Mouse (Mus musculus) hindbrain, embryonic 11.5 days (tissue): ENCODE measurements around the gene Tmprss12. TPM values are rescaled to one million over a fixed set of nuclear protein-coding genes. Genes with fewer than 3 reads are reported as not detected.
"Not testable (repeated sequence)": the region's sequence is repeated elsewhere in the genome, so short reads cannot be mapped to it uniquely, and the experiment has no call there.

Experiments used
- ATAC-seq: fragments of 200-750 bp; cut with Nextera tagmentation; 2 replicates; pipeline ENCODE4 v1.8.0; 2017; ENCODE audit warnings: mild to moderate bottlenecking, moderate TSS enrichment, moderate library complexity; ENCODE audit not compliant: low FRiP score
- DNase-seq: peaks from one replicate; pipeline ENCODE4 v3.0.0-alpha.2; 2015; ENCODE audit warnings: low spot score
- H3K27ac ChIP-seq: fragments of 300-500 bp; sonication (generic); 2 replicates; pipeline ENCODE4 v1.5.1; 2014; ENCODE audit warnings: mild to moderate bottlenecking, low read depth, low read length
- H3K27me3 ChIP-seq: fragments of 300-500 bp; sonication (generic); 2 replicates; pipeline ENCODE4 v1.6.1; 2014; ENCODE audit warnings: mild to moderate bottlenecking, low read length, moderate library complexity, mixed read lengths; ENCODE audit not compliant: control insufficient read depth, insufficient read depth
- H3K36me3 ChIP-seq: fragments of 300-500 bp; sonication (generic); 2 replicates; pipeline ENCODE4 v1.6.1; 2014; ENCODE audit warnings: mild to moderate bottlenecking, low read length, moderate library complexity, mixed read lengths; ENCODE audit not compliant: control insufficient read depth, insufficient read depth
- H3K4me1 ChIP-seq: fragments of 300-500 bp; sonication (generic); replicated peaks from 2 replicates; pipeline ENCODE4 v1.6.1; 2014; ENCODE audit warnings: low read length, mixed read lengths; ENCODE audit not compliant: control insufficient read depth, insufficient read depth
- H3K4me2 ChIP-seq: fragments of 300-500 bp; sonication (generic); replicated peaks from 2 replicates; pipeline ENCODE4 v1.6.1; 2014; ENCODE audit warnings: mild to moderate bottlenecking, low read depth, low read length
- H3K4me3 ChIP-seq: fragments of 300-500 bp; sonication (generic); 2 replicates; pipeline ENCODE4 v1.5.1; 2014; ENCODE audit warnings: low read depth, low read length
- H3K9ac ChIP-seq: fragments of 300-500 bp; sonication (generic); 2 replicates; pipeline ENCODE4 v1.6.1; 2014; ENCODE audit warnings: low read depth, low read length
- H3K9me3 ChIP-seq: fragments of 300-500 bp; sonication (generic); 2 replicates; pipeline ENCODE4 v1.6.1; 2016; ENCODE audit warnings: low read length; ENCODE audit not compliant: control insufficient read depth
- WGBS: fragments of 180-500 bp; shearing (Covaris S2); extraction: QIAGEN DNeasy Blood & Tissue Kit; methylation state at CpG from one replicate; pipeline ENCODE4 v1.1.7; 2014; 5-methylcytosine and 5-hydroxymethylcytosine counted together
- polyA plus RNA-seq: library from polyadenylated mRNA; unstranded; fragments of >200 nt; fragmentation: Nextera tagmentation; extraction: Ambion mirVana; gene quantifications from 2 replicates; pipeline ENCODE4 v1.2.1, GENCODE M21; 2014

The Tmprss12 gene
- polyA plus RNA-seq, 1 experiment from 2014 or later = not detected

DNA sequence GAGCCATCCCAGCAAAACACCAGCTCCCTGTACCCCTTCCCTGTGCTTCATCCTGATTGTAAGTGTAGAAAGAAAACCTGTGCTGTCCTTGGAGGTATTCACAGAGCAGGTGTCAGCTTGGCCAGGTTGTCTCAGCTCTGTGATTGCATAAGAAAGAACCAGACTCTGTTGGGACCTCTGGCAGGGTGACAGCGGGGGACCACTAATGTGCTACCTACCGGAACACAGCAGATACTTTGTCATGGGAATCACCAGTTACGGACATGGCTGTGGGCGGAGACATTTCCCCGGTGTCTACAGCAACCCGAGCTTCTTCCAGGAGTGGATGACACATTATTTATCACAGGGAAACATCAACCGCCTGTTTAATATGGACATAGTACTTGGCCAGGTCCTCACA is 11.7 kb downstream of the Tmprss12 start:
- no peak overlapping the region for H3K4me3 ChIP-seq
- H3K27me3 ChIP-seq = no peaks in the 10 kb centered on the region
- H3K9me3 ChIP-seq = no peaks in the 10 kb centered on the region
- no peaks in the 10 kb centered on the region for H3K4me1 ChIP-seq
- H3K4me2 ChIP-seq = no peak overlapping the region
- H3K27ac ChIP-seq = no peak overlapping the region
- ATAC-seq (no peak), DNase-seq (no peak)
- 67% methylated on average over 7 of the region's 7 CpGs for WGBS
- H3K9ac ChIP-seq = no peak overlapping the region
- no peaks in the 10 kb centered on the region for H3K36me3 ChIP-seq

DNA sequence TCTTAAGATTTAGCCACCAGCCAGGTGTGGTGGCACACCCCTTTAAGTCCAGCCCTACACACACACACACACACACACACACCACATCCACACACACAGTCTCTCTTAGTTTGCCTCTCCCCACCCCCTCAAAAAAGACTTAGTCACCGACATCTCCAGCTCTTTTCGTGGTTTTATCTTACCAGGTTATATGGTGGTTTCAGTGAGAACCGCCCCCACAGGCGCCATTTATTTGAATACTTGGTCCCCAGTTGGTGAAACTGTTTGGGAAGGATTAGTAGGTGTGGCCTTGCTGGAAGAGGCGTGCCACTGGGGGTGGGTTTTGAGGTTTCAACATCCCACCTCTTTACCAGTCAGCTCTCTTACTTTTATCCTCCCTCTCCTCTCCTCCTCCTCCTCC is 17.2 kb downstream of the Tmprss12 start:
- Histone ChIP-seq H3K27me3 (no peaks in the 10 kb centered on the region), H3K9ac (no peak overlapping the region), H3K9me3 (no peaks in the 10 kb centered on the region), H3K4me1 (no peaks in the 10 kb centered on the region), H3K4me2 (no peak overlapping the region), H3K27ac (no peak overlapping the region), H3K4me3 (no peak overlapping the region), H3K36me3 (no peaks in the 10 kb centered on the region)
- DNase-seq (no peak), ATAC-seq (no peak)
- WGBS = 86% methylated on average over 5 of the region's 5 CpGs

GRCm38 (mm10) chr15:100300499-100300898 is 19.9 kb downstream of the Tmprss12 start:
- H3K36me3 ChIP-seq = no peaks in the 10 kb centered on the region
- no peak overlapping the region for H3K4me2 ChIP-seq
- no peak for DNase-seq
- 83% methylated on average over 6 of the region's 6 CpGs for WGBS
- H3K27ac ChIP-seq = no peak overlapping the region
- no peak overlapping the region for H3K4me3 ChIP-seq
- no peak overlapping the region for H3K9ac ChIP-seq
- H3K27me3 ChIP-seq = no peaks in the 10 kb centered on the region
- H3K9me3 ChIP-seq = no peaks in the 10 kb centered on the region
- H3K4me1 ChIP-seq = no peaks in the 10 kb centered on the region
- ATAC-seq = no peak

- Histone ChIP-seq H3K27ac (no peak overlapping the region), H3K9ac (no peak overlapping the region), H3K27me3 (no peaks in the 10 kb centered on the region), H3K4me3 (no peak overlapping the region), H3K4me1 (no peaks in the 10 kb centered on the region), H3K4me2 (no peak overlapping the region), H3K36me3 (no peaks in the 10 kb centered on the region), H3K9me3 (no peaks in the 10 kb centered on the region)
- ATAC-seq (no peak), DNase-seq (no peak)
- WGBS = 75% methylated on average over 15 of the region's 15 CpGs
These were observed 20.9 kb downstream of the Tmprss12 start for GRCm38 (mm10) chr15:100301556-100301955.

DNA sequence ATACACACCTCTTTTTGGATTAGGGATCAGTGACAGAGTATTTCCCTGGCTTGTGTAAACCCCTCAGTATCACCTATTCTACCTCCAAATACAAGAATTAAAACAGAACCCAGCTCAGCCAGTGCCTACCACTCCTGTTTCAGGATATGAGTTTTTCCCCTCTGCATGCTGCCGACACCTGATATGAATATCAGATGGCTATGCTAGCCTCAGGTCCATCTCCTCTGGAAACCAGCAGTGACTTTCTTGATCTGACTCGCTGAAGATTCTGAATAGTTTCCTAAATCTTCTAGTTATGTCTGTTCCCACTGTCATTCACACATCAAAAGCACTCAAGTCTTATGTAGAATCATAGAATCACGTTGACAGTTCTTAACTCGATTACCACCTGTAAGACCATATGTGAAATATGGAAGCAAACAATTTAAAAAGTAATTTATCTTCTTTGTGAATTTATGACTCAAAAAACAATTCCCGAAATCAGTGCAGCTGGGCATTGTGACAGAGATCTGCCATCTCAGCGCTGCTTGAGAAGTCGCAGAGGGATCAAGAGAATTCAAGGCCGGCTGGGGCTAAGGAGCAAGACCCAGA is 22.9 kb downstream of the Tmprss12 start:
- Histone ChIP-seq H3K27ac (no peak overlapping the region), H3K36me3 (no peaks in the 10 kb centered on the region), H3K4me1 (no peaks in the 10 kb centered on the region), H3K9me3 (no peaks in the 10 kb centered on the region), H3K27me3 (no peaks in the 10 kb centered on the region), H3K9ac (no peak overlapping the region), H3K4me3 (no peak overlapping the region), H3K4me2 (no peak overlapping the region; the same call in 1 of the 2 replicates)
- WGBS = 57% methylated on average over 8 of the region's 8 CpGs
- ATAC-seq (no peak), DNase-seq (no peak)

DNA sequence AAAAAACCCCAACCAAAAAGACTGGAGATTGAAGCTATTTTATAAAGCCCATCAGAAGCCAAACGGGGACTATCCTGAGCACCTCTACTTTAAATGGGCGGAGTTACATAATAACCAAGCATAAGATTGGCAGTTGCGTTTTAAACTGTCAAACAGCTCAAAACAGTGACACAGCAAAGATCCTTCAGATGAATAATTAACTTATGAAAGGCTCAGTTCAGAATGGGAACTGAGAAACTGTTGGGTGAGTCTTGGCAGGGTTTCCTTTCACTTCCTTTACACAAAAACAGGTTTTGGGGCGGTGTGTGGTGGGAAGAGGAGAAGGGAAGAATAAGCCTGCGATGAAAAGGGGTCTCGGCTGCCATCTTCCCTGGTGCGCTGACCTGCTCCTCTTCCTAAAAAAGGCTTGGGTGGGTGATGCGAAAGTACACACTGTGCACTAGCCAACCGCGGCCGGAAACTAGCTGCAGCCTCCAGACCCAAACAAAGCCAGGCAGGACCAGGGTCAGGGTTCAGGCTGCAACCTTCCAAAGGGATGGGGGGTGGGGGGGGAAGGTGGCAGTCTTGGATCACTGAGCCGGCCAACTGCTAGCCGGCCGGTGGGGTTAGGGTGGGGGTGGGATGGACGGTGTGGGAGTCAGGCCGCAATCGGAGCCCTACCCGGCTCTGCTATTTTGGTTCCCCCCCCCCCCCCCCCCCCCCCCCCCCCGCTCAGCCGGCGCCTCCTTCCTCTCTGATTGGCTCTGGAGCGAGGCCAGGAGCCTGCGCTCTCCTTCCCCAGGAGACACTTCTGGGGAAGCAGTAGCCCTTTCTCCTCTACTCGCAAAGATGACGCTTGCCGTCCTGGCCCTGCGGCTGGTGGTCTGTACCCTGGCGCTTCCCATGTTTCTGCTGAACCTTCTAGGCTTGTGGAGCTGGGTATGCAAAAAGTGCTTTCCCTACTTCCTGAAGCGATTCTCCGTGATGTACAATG is 23.7 kb downstream of the Tmprss12 start, which contains the start of gene Mettl7a1:
Gene Mettl7a1, plus strand, starts transcription at position 122 of the 973 bp plus-strand sequence.
- H3K9me3 ChIP-seq = no peaks in the 10 kb centered on the region
- WGBS = 2% methylated on average over 24 of the region's 30 CpGs
- H3K9ac ChIP-seq = peak within 1 kb of the TSS; percentile 73
- no peaks in the 10 kb centered on the region for H3K4me1 ChIP-seq
- H3K27me3 ChIP-seq = no peaks in the 10 kb centered on the region
- peak; percentile 85 for ATAC-seq
- H3K4me2 ChIP-seq = peak within 1 kb of the TSS; percentile 65
- H3K4me3 ChIP-seq = peak within 1 kb of the TSS; percentile 47
- peak; percentile 75 for DNase-seq
- H3K27ac ChIP-seq = peak within 1 kb of the TSS; percentile 79
- no peaks in the 10 kb centered on the region for H3K36me3 ChIP-seq

GRCm38 (mm10) chr15:100306201-100306600 is 25.6 kb downstream of the Tmprss12 start:
- Histone ChIP-seq H3K4me3 (no peak overlapping the region), H3K9ac (no peak overlapping the region), H3K4me2 (no peak overlapping the region), H3K27me3 (no peaks in the 10 kb centered on the region), H3K27ac (no peak overlapping the region), H3K9me3 (no peaks in the 10 kb centered on the region), H3K4me1 (no peaks in the 10 kb centered on the region), H3K36me3 (no peaks in the 10 kb centered on the region)
- WGBS = 91% methylated on average over 2 of the region's 2 CpGs
- no peak for DNase-seq
- ATAC-seq = no peak

GRCm38 (mm10) chr15:100307438-100308096 is 26.9 kb downstream of the Tmprss12 start:
- H3K4me3 ChIP-seq, H3K4me2 ChIP-seq, H3K27ac ChIP-seq, H3K27me3 ChIP-seq, H3K36me3 ChIP-seq, ATAC-seq, H3K9ac ChIP-seq, H3K9me3 ChIP-seq, H3K4me1 ChIP-seq: not testable (repeated sequence)
- WGBS = 58% methylated on average over 11 of the region's 11 CpGs
- peak; percentile 62 for DNase-seq
